ENCODE assay signal across 21 mouse cellular contexts in the genomic region with DNA sequence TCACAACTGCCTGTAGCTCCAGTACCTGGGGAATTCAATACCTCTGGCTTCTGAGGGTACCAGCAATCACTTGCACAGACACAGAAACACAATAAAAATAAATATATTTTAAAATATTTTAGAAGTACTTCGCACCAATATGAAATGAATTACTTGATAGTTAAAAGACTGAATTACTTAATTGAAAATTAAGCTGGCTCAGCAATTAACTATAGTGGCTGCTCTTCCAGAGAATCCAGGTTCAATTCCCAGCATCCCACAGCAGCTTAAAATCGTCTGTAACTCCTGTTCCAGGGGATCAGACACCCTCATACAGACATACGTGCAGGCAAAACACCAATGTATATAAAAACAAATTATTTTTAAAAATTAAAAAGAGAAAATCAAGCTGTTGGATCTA. TPM values are rescaled to one million over a fixed set of nuclear protein-coding genes. Genes with fewer than 3 reads are reported as not detected.
A peak's percentile ranks its signal among the peaks of the same experiment; 100 is the strongest.
DNase-seq lines count a peak whose midpoint lies in the region; TF ChIP-seq lines count a peak whose summit lies in the region.
"Had no signal": no experiment of that assay in that cellular context is flagged by ENCODE, and none has a peak within 500 bp of the region (broad histone marks: within the 10 kb centered on the region; RNA-seq: fewer than 3 reads in every experiment).

No protein-coding gene starts in this region.

- H3K27me3 ChIP-seq in CH12.LX (replicated peaks) (no peaks in the 10 kb centered on the region), MEL (ENCODE audit: control insufficient read depth in 1 of 2, insufficient read depth in 2 of 2, low read length in 2 of 2) (no peaks in the 10 kb centered on the region)
- H3K27me3 ChIP-seq: Patski had no signal

- TF ChIP-seq CTCF in CH12.LX (conservative IDR thresholded peaks at IDR 0.05 in 1 of 2, IDR thresholded peaks at IDR 0.05 in 1 of 2; ENCODE audit: low read depth in 2 of 2, low read length in 2 of 2) (no peak), MEL (IDR thresholded peaks at IDR 0.05 in 2 of 3, conservative IDR thresholded peaks at IDR 0.05 in 1 of 3; ENCODE audit: control insufficient read depth in 1 of 3, insufficient read depth in 1 of 3, low read depth in 2 of 3, low read length in 3 of 3, poor library complexity in 1 of 3, severe bottlenecking in 1 of 3) (no peak)

- intact Hi-C loops in left cerebral cortex, postnatal 4 days (cut with DNase I): no loop called here

- H3K79me2 ChIP-seq in CH12.LX (replicated peaks; ENCODE audit: control insufficient read depth, extremely low read depth, insufficient read depth, poor library complexity, severe bottlenecking) (peaks cover 8% of the 10 kb centered on the region; the same call in 1 of the 2 replicates), MEL (ENCODE audit: control insufficient read depth, insufficient read depth, low read length, poor library complexity) (peaks cover 9% of the 10 kb centered on the region; the same call in 1 of the 2 replicates)

- TF ChIP-seq RAD21 in CH12.LX (IDR thresholded peaks at IDR 0.05; ENCODE audit: low read depth, low read length) (no peak), MEL (IDR thresholded peaks at IDR 0.05; ENCODE audit: low read depth, low read length) (no peak)

- H3K9ac ChIP-seq in CH12.LX (ENCODE audit: insufficient read depth, low read depth) (no peak overlapping the region), ES-E14 (ENCODE audit: insufficient read depth, low read depth, low read length, poor library complexity, severe bottlenecking) (no peak overlapping the region), MEL (ENCODE audit: control insufficient read depth, low read depth, low read length, poor library complexity, severe bottlenecking) (no peak overlapping the region)

- no peaks in the 10 kb centered on the region for H3K9me3 ChIP-seq in CH12.LX (replicated peaks; ENCODE audit: low read length)
- no peaks in the 10 kb centered on the region for H3K9me3 ChIP-seq in ES-E14 (ENCODE audit: control insufficient read depth, insufficient read depth, low read depth, low read length)
- no peaks in the 10 kb centered on the region for H3K9me3 ChIP-seq in MEL (replicated peaks; ENCODE audit: insufficient read depth, low read length)
- H3K9me3 ChIP-seq: G1E had no signal

- peaks cover 2 to 8% of the 10 kb centered on the region in 2 experiments for H3K36me3 ChIP-seq in CH12.LX (replicated peaks in 1 of 2; ENCODE audit: control insufficient read depth in 1 of 2, insufficient read depth in 1 of 2, low read length in 1 of 2)
- no peaks in the 10 kb centered on the region for H3K36me3 ChIP-seq in ES-E14 (ENCODE audit: control insufficient read depth, insufficient read depth, low read length, poor library complexity, severe bottlenecking)
- H3K36me3 ChIP-seq in MEL (ENCODE audit: control insufficient read depth in 1 of 2, insufficient read depth in 2 of 2, low read length in 2 of 2): peaks cover 0 to 2% of the 10 kb centered on the region in 2 experiments; a peak in 3 of 4 replicates

- H3K27ac ChIP-seq in CH12.LX (ENCODE audit: insufficient read depth, low read depth) (no peak overlapping the region), ES-E14 (ENCODE audit: insufficient read depth, low read depth, low read length, poor library complexity, severe bottlenecking) (no peak overlapping the region), MEL (ENCODE audit: control insufficient read depth, low read depth, low read length) (no peak overlapping the region)

- H3K4me3 ChIP-seq in CH12.LX (replicated peaks in 1 of 3; ENCODE audit: low read depth in 2 of 3, low read length in 2 of 3, poor library complexity in 1 of 3) (no peak overlapping the region), ES-E14 (ENCODE audit: insufficient read depth in 1 of 2, low read depth in 1 of 2, low read length in 2 of 2, poor library complexity in 1 of 2, severe bottlenecking in 1 of 2) (no peak overlapping the region), MEL (ENCODE audit: control insufficient read depth in 1 of 2, insufficient read depth in 1 of 2, low read depth in 2 of 2, low read length in 2 of 2) (no peak overlapping the region)

- H3K4me1 ChIP-seq in CH12.LX (ENCODE audit: control insufficient read depth in 1 of 2, insufficient read depth in 2 of 2) (peaks cover 10 to 32% of the 10 kb centered on the region in 2 experiments), ES-E14 (ENCODE audit: control insufficient read depth in 2 of 2, insufficient read depth in 2 of 2, low read length in 2 of 2, poor library complexity in 1 of 2) (peaks cover 0 to 4% of the 10 kb centered on the region in 2 experiments; a peak in 1 of 4 replicates), MEL (ENCODE audit: control insufficient read depth in 1 of 2, insufficient read depth in 2 of 2, low read length in 2 of 2) (peaks cover 0 to 6% of the 10 kb centered on the region in 2 experiments; a peak in 2 of 4 replicates)

- dilution Hi-C loops in CH12.LX (cut with MboI; ENCODE audit: extremely low pct_ligation_motif_present, extremely low pct_unique_long_range_greater_than_20kb, low sequenced_read_pairs): no loop called here

- TF ChIP-seq EP300 in CH12.LX (IDR thresholded peaks at IDR 0.05; ENCODE audit: low read length) (no peak), MEL (IDR thresholded peaks at IDR 0.05; ENCODE audit: low read depth in 1 of 2, low read length in 2 of 2) (no peak)

- TF ChIP-seq POLR2A in CH12.LX (IDR thresholded peaks at IDR 0.05; ENCODE audit: low read depth, low read length) (no peak), MEL (IDR thresholded peaks at IDR 0.05; ENCODE audit: control insufficient read depth in 1 of 2, insufficient read depth in 1 of 2, low read depth in 1 of 2, low read length in 2 of 2, poor library complexity in 1 of 2) (no peak)

- in situ Hi-C loops in CH12.LX (cut with MboI; ENCODE audit: low pct_ligation_motif_present, low pct_unique_long_range_greater_than_20kb, low sequenced_read_pairs) (no loop called here), ES-E14 (cut with MboI; ENCODE audit: low sequenced_read_pairs in 2 of 2, unreplicated experiment in 2 of 2) (no loop called here)

- DNase-seq in CH12.LX (ENCODE audit: extremely low read depth) (no peak), ES-E14 (ENCODE audit: low read depth, low spot score) (no peak), MEL (ENCODE audit: low read depth, low spot score) (no peak)
- DNase-seq in adrenal gland, adult 2 months: no peak
- no peak for DNase-seq in left cerebral cortex, adult 18-20 months (ENCODE audit: low spot score in 2 of 2)
- DNase-seq in left cerebral cortex, postnatal 4 days: no peak
- DNase-seq: adrenal gland, adult 8-10 months; adrenal gland, postnatal 10 days; adrenal gland, postnatal 14 days; adrenal gland, postnatal 25 days; adrenal gland, postnatal 36 days; B cell, adult 2 months; cerebellum, adult 11 months; cerebellum, adult 11-12 months; cerebellum, adult 18-20 months; cerebellum, adult 2 months; cerebellum, adult 8-10 months; cerebellum, adult 9-10 months; cerebellum, adult 9-11 months had no signal

- H3K4me2 ChIP-seq in CH12.LX (ENCODE audit: insufficient read depth, low read depth, poor library complexity, severe bottlenecking): no peak overlapping the region

TF ChIP-seq in CH12.LX, 34 proteins besides CTCF, POLR2A, EP300 and RAD21 (continues in another document):
- TF ChIP-seq SMC3 (IDR thresholded peaks at IDR 0.05; ENCODE audit: low read depth, low read length) (no peak), TBP (conservative IDR thresholded peaks at IDR 0.05; ENCODE audit: low read depth, low read length) (no peak), PAX5 (IDR thresholded peaks at IDR 0.05; ENCODE audit: low read length) (no peak), MAFK (IDR thresholded peaks at IDR 0.05; ENCODE audit: insufficient replicate concordance, low read length) (peak; percentile 73), IRF4 (IDR thresholded peaks at IDR 0.05; ENCODE audit: low read depth, low read length) (no peak)

TF ChIP-seq in ES-E14, 5 proteins besides CTCF, POLR2A, EP300 and RAD21:
- TF ChIP-seq ZC3H11A (IDR thresholded peaks at IDR 0.05; ENCODE audit: borderline replicate concordance, low read depth, low read length) (no peak), MAFK (IDR thresholded peaks at IDR 0.05; ENCODE audit: insufficient read depth, low read depth, low read length) (peak; percentile 54; the same call in 1 of the 2 replicates), ZNF384 (IDR thresholded peaks at IDR 0.05; ENCODE audit: low read depth, low read length) (no peak), CHD2 (IDR thresholded peaks at IDR 0.05; ENCODE audit: low read depth, low read length) (no peak)
TF ChIP-seq in ES-E14: peak in this region for 1.

TF ChIP-seq in MEL, 35 proteins besides CTCF, POLR2A, EP300 and RAD21 (continues in another document):
- TF ChIP-seq GATA1 (IDR thresholded peaks at IDR 0.05; ENCODE audit: low read depth, low read length) (no peak), NRF1 (IDR thresholded peaks at IDR 0.05; ENCODE audit: insufficient read depth, low read depth, low read length, poor library complexity, severe bottlenecking) (no peak), CHD1 (IDR thresholded peaks at IDR 0.05; ENCODE audit: low read depth, low read length) (no peak), TCF12 (IDR thresholded peaks at IDR 0.05; ENCODE audit: low read depth, low read length) (no peak), ZKSCAN1 (IDR thresholded peaks at IDR 0.05; ENCODE audit: low read depth, low read length) (no peak), JUND (IDR thresholded peaks at IDR 0.05; ENCODE audit: low read depth, low read length) (no peak)

RNA-seq across cellular contexts. Expression of a gene that starts 10.5 kb away (rescaled TPM):
- total RNA-seq in CH12.LX (2012; rRNA removed): 28.7 and 29.9 TPM in 2 replicates
- 55.9 and 62.1 TPM in 2 replicates for total RNA-seq in CH12.LX (2014; rRNA removed)
- 41.5 and 47.9 TPM in 2 replicates for polyA plus RNA-seq in CH12.LX (2012; ENCODE audit: insufficient read length, low read depth)
- 21.5 and 29.7 TPM in 2 replicates for total RNA-seq in ES-E14 (2012; rRNA removed)
- 32.5 and 35.4 TPM in 2 replicates for total RNA-seq in MEL (2012; rRNA removed)
- polyA plus RNA-seq in MEL (2012; ENCODE audit: insufficient read depth in 1 of 2, insufficient read length in 2 of 2, low read depth in 1 of 2, low replicate concordance in 2 of 2, missing spikeins in 1 of 2): 10 to 100 TPM in 1 of 2 experiments, not detected in 1; 74.8 TPM
- 100 to 1,000 TPM; 295 to 331 TPM for total RNA-seq in adrenal gland, adult 2 months (2021)
- polyA plus RNA-seq in adrenal gland, adult 2 months (2012; rRNA removed): 109 and 125 TPM in 2 replicates
- total RNA-seq in left cerebral cortex, adult 18-20 months (2021): 100 to 1,000 TPM; 183 to 190 TPM
- 10 to 100 TPM; 77.2 to 81.3 TPM for total RNA-seq in left cerebral cortex, postnatal 4 days (2021)

RNA-seq across cellular contexts. Expression of a gene that starts 10.6 kb away (rescaled TPM):
- total RNA-seq in CH12.LX (2012; rRNA removed) (0.08 and 0.25 TPM in 2 replicates), CH12.LX (2014; rRNA removed) (0.14 and 0.17 TPM in 2 replicates), ES-E14 (2012; rRNA removed) (1.1 and 2.0 TPM in 2 replicates), MEL (2012; rRNA removed) (0.27 and 0.29 TPM in 2 replicates)
- polyA plus RNA-seq in CH12.LX (2012; ENCODE audit: insufficient read length, low read depth) (0.14 and 0.39 TPM in 2 replicates), MEL (2012; ENCODE audit: insufficient read depth in 1 of 2, insufficient read length in 2 of 2, low read depth in 1 of 2, low replicate concordance in 2 of 2, missing spikeins in 1 of 2) (under 1 TPM in 1 of 2 experiments, not detected in 1; 0.88 TPM)
- total RNA-seq in adrenal gland, adult 2 months (2021): 1 to 10 TPM; 1.1 to 1.6 TPM
- polyA plus RNA-seq in adrenal gland, adult 2 months (2012; rRNA removed): 0.17 and 0.22 TPM in 2 replicates
- under 1 TPM; 0.63 to 0.74 TPM for total RNA-seq in left cerebral cortex, adult 18-20 months (2021)
- 1 to 10 TPM in 1 of 2 experiments, under 1 TPM in 1; 0.85 to 1.6 TPM for total RNA-seq in left cerebral cortex, postnatal 4 days (2021)
